Mouse (Mus musculus) heart, postnatal 0 days (tissue): Measurements from ENCODE around the gene Cers3.

ENCODE experiments used
- CTCF ChIP-seq: IDR thresholded peaks from 2 replicates; pipeline ENCODE4 v1.5.1; 2016; ENCODE audit warnings: antibody characterized with exemption, control low read depth, low read depth
- EP300 ChIP-seq: IDR thresholded peaks from 2 replicates; pipeline ENCODE4 v1.6.1; 2016; ENCODE audit warnings: antibody characterized with exemption, low read depth

DNA sequence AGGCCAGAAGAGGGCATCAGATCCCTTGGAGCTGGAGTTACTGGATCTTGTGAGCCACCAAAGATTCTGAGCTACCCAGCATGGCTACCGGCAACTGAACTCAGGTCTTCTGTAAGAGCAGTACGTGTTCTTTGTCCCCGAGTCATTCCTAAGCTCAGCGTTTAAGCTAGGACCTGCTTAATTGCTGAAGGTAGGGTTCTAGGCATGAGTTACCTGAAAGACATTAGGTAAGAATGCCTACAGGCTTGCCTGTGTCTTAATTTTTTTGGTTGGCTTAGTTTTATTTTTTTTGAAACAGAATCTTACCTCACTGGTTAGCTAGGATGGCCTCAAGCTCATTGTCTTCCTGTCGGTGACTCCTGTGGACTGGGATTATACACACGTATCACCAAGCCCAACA, 15.2 kb upstream of the Cers3 start:
- TF ChIP-seq CTCF, result no peak
- TF ChIP-seq EP300, result no peak
